Mouse (Mus musculus) midbrain, embryonic 13.5 days (tissue): ENCODE data around the gene Rps17. TPM values are rescaled to one million over a fixed set of nuclear protein-coding genes. Genes with fewer than 3 reads are reported as not detected.

Source experiments
- ATAC-seq: fragments of 200-750 bp; cut with Nextera tagmentation; 2 replicates; pipeline ENCODE4 v1.8.0; 2017; ENCODE audit warnings: mild to moderate bottlenecking, moderate TSS enrichment, moderate library complexity
- H3K27ac ChIP-seq: fragments of 300-500 bp; sonication (generic); 2 replicates; pipeline ENCODE4 v1.5.1; 2015; ENCODE audit warnings: inconsistent platforms, mild to moderate bottlenecking, moderate library complexity
- H3K27me3 ChIP-seq: fragments of 300-500 bp; sonication (generic); 2 replicates; pipeline ENCODE4 v1.6.1; 2015; ENCODE audit warnings: mild to moderate bottlenecking, inconsistent platforms
- H3K36me3 ChIP-seq: fragments of 300-500 bp; sonication (generic); 2 replicates; pipeline ENCODE4 v1.6.1; 2015; ENCODE audit warnings: mild to moderate bottlenecking, inconsistent platforms
- H3K4me1 ChIP-seq: fragments of 300-500 bp; sonication (generic); replicated peaks from 2 replicates; pipeline ENCODE4 v1.6.1; 2015; ENCODE audit warnings: inconsistent platforms
- H3K4me2 ChIP-seq: fragments of 300-500 bp; sonication (generic); replicated peaks from 2 replicates; pipeline ENCODE4 v1.6.1; 2015; ENCODE audit warnings: moderate library complexity, mild to moderate bottlenecking, inconsistent platforms
- H3K4me3 ChIP-seq: fragments of 300-500 bp; sonication (generic); replicated peaks from 2 replicates; pipeline ENCODE4 v1.5.1; 2015; ENCODE audit warnings: mild to moderate bottlenecking, inconsistent platforms
- H3K9ac ChIP-seq: fragments of 300-500 bp; sonication (generic); replicated peaks from 2 replicates; pipeline ENCODE4 v1.6.1; 2015; ENCODE audit warnings: mild to moderate bottlenecking, inconsistent platforms
- H3K9me3 ChIP-seq: fragments of 300-500 bp; sonication (generic); 2 replicates; pipeline ENCODE4 v1.6.1; 2016; ENCODE audit warnings: mild to moderate bottlenecking, inconsistent platforms
- WGBS: fragments of 180-500 bp; shearing (Covaris S2); methylation state at CpG from one replicate; pipeline ENCODE4 v1.1.7; 2015; 5-methylcytosine and 5-hydroxymethylcytosine counted together
- polyA plus RNA-seq: library from polyadenylated mRNA; unstranded; fragments of >200 nt; fragmentation: Nextera tagmentation; extraction: Ambion mirVana; gene quantifications from 2 replicates; pipeline ENCODE4 v1.2.1, GENCODE M21; 2015

Gene Rps17
- polyA plus RNA-seq, 1 experiment from 2014 or later: 873 TPM

- H3K9ac ChIP-seq: no peak overlapping the region
- ATAC-seq: no peak
- 7% methylated on average over 3 of the region's 3 CpGs for WGBS
- no peak overlapping the region; the same call in 1 of the 2 replicates for H3K27ac ChIP-seq
- H3K4me2 ChIP-seq: no peak overlapping the region
- H3K36me3 ChIP-seq: peaks cover 26% of the 10 kb centered on the region
- no peak overlapping the region for H3K4me3 ChIP-seq
- H3K9me3 ChIP-seq: no peaks in the 10 kb centered on the region
- H3K27me3 ChIP-seq: no peaks in the 10 kb centered on the region
- H3K4me1 ChIP-seq: peaks cover 8% of the 10 kb centered on the region
Observed at GRCm38 (mm10) chr7:81330767-81331166, 14.3 kb downstream of the Rps17 start.

DNA sequence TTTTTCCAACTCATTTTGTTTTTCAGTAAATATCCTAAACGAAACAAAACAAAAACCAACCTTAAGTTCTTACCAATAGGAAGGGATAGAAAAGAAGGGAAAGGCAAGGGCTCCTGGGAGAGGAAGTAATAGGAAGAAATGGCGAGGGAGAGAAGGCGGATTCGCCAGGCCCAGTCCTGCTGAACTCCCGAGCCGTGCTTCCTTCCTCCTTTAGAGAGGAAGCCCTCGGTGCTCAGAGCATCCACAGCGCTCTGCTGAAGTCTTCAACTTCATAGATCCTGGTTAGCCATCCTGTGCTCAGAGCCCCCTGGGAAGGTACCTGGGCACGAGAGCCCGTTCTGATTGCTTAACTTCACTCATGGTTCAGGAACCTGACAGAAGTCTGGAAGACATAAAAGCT is 17.4 kb downstream of the Rps17 start:
- no peak overlapping the region for H3K9ac ChIP-seq
- H3K4me2 ChIP-seq: no peak overlapping the region
- H3K27me3 ChIP-seq: no peaks in the 10 kb centered on the region
- no peaks in the 10 kb centered on the region for H3K9me3 ChIP-seq
- WGBS: 85% methylated on average over 10 of the region's 10 CpGs
- H3K4me3 ChIP-seq: no peak overlapping the region
- ATAC-seq: no peak
- H3K4me1 ChIP-seq: peaks cover 4% of the 10 kb centered on the region; the same call in 1 of the 2 replicates
- H3K27ac ChIP-seq: no peak overlapping the region
- H3K36me3 ChIP-seq: peaks cover 19% of the 10 kb centered on the region

DNA sequence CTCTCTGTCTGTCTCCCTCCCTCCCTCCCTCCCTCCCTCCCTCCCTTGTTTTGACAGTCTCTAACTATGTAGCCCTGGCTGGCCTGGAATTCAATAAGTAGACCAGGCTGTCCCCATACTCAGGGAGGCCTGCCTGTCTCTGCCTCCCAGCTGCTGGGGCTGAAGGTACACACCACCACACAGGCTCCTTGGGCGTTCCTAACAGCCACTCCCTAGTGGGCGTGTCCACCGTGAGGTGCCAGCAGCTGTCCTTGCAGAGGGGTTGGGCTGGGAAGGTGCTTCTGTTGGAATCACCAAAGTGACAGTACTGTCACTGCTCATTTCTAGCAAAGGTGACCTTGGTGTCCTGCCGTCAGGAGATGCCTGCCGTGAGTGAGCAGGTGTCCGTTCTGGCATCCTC is 18.2 kb downstream of the Rps17 start:
- Histone ChIP-seq H3K9ac (no peak overlapping the region), H3K4me1 (peaks cover 4% of the 10 kb centered on the region; the same call in 1 of the 2 replicates), H3K27me3 (no peaks in the 10 kb centered on the region), H3K27ac (no peak overlapping the region), H3K4me2 (no peak overlapping the region), H3K9me3 (no peaks in the 10 kb centered on the region), H3K4me3 (no peak overlapping the region), H3K36me3 (peaks cover 14% of the 10 kb centered on the region; the same call in 1 of the 2 replicates)
- no peak for ATAC-seq
- WGBS: 78% methylated on average over 6 of the region's 6 CpGs

- Histone ChIP-seq H3K36me3 (peaks cover 14% of the 10 kb centered on the region; the same call in 1 of the 2 replicates), H3K9ac (no peak overlapping the region), H3K4me2 (no peak overlapping the region), H3K27me3 (no peaks in the 10 kb centered on the region), H3K9me3 (no peaks in the 10 kb centered on the region), H3K27ac (no peak overlapping the region; the same call in 1 of the 2 replicates), H3K4me1 (peaks cover 4% of the 10 kb centered on the region; the same call in 1 of the 2 replicates), H3K4me3 (no peak overlapping the region)
- no peak for ATAC-seq
- 92% methylated on average over 12 of the region's 12 CpGs for WGBS
Observed at GRCm38 (mm10) chr7:81326043-81326442, 19.0 kb downstream of the Rps17 start.

GRCm38 (mm10) chr7:81321776-81322175 is 23.3 kb downstream of the Rps17 start:
- H3K4me1 ChIP-seq: no peaks in the 10 kb centered on the region
- no peak overlapping the region for H3K27ac ChIP-seq
- H3K4me2 ChIP-seq: no peak overlapping the region
- H3K36me3 ChIP-seq: no peaks in the 10 kb centered on the region
- WGBS: 83% methylated on average over 5 of the region's 5 CpGs
- H3K9ac ChIP-seq: no peak overlapping the region
- ATAC-seq: no peak
- H3K9me3 ChIP-seq: no peaks in the 10 kb centered on the region
- H3K4me3 ChIP-seq: no peak overlapping the region
- no peaks in the 10 kb centered on the region for H3K27me3 ChIP-seq

GRCm38 (mm10) chr7:81319749-81320148 is 25.3 kb downstream of the Rps17 start:
- Histone ChIP-seq H3K27ac (no peak overlapping the region), H3K4me1 (no peaks in the 10 kb centered on the region), H3K27me3 (no peaks in the 10 kb centered on the region), H3K9ac (no peak overlapping the region), H3K4me2 (no peak overlapping the region), H3K9me3 (no peaks in the 10 kb centered on the region), H3K4me3 (no peak overlapping the region), H3K36me3 (no peaks in the 10 kb centered on the region)
- 90% methylated on average over 6 of the region's 6 CpGs for WGBS
- ATAC-seq: no peak

DNA sequence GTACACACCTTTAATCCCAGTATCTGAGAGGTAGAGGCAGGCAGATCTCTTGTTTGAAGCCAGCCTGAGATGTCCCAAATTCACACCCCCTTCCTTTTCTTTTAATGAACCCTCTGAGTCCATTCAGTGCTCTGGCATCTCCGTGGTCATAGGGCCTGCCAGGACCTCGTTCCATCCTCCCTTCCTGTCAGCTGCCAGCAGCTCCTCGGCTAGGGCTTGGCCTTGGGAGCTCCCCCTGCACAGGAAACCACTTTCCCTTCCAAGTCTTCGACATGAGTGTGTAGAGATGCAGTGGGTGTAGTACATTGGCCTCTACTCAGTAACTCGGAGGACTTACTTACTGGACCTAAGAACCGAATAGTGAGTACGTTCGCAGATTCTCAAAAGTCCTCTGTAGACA is 29.5 kb downstream of the Rps17 start:
- Histone ChIP-seq H3K9ac (no peak overlapping the region), H3K27ac (no peak overlapping the region), H3K4me1 (no peaks in the 10 kb centered on the region), H3K27me3 (no peaks in the 10 kb centered on the region), H3K36me3 (no peaks in the 10 kb centered on the region), H3K4me2 (no peak overlapping the region), H3K4me3 (no peak overlapping the region), H3K9me3 (no peaks in the 10 kb centered on the region)
- WGBS: 86% methylated on average over 8 of the region's 8 CpGs
- no peak for ATAC-seq

DNA sequence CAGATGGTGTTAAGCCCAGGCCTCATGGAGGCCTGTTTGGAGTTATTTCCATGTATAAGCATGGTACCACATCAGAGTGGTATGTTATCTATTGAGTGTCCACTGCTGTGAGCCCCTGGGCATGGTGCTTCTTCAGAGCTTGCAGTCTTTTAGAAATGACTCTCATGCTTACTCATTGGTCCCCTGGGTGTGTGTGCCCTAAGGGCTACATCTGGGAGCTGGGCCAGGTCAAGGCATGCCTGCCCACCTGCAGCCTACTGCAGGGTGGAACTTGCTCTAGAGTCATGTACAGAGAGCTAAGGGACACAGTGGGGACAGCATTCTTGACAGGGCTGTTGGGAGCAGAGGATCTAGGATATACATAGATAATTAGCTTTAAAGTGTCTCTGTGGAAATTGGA is 33.5 kb downstream of the Rps17 start:
- Histone ChIP-seq H3K9ac (no peak overlapping the region), H3K36me3 (no peaks in the 10 kb centered on the region), H3K4me1 (no peaks in the 10 kb centered on the region), H3K4me2 (no peak overlapping the region), H3K4me3 (no peak overlapping the region), H3K27ac (no peak overlapping the region), H3K9me3 (no peaks in the 10 kb centered on the region), H3K27me3 (no peaks in the 10 kb centered on the region)
- no peak for ATAC-seq

GRCm38 (mm10) chr7:81311130-81311529 is 33.9 kb downstream of the Rps17 start:
- Histone ChIP-seq H3K4me1 (no peaks in the 10 kb centered on the region), H3K36me3 (no peaks in the 10 kb centered on the region), H3K27me3 (no peaks in the 10 kb centered on the region), H3K9me3 (no peaks in the 10 kb centered on the region), H3K27ac (no peak overlapping the region), H3K4me3 (no peak overlapping the region), H3K9ac (no peak overlapping the region), H3K4me2 (no peak overlapping the region)
- ATAC-seq: no peak
- 91% methylated on average over 1 of the region's 1 CpGs for WGBS

- H3K36me3 ChIP-seq: no peaks in the 10 kb centered on the region
- 91% methylated on average over 6 of the region's 6 CpGs for WGBS
- H3K27me3 ChIP-seq: no peaks in the 10 kb centered on the region
- no peaks in the 10 kb centered on the region for H3K9me3 ChIP-seq
- no peaks in the 10 kb centered on the region for H3K4me1 ChIP-seq
- H3K4me2 ChIP-seq: no peak overlapping the region
- ATAC-seq: no peak
- no peak overlapping the region for H3K4me3 ChIP-seq
- H3K9ac ChIP-seq: no peak overlapping the region
- H3K27ac ChIP-seq: no peak overlapping the region
Observed at GRCm38 (mm10) chr7:81309247-81309646, 35.8 kb downstream of the Rps17 start.

- 0 out of 2 replicates have a peak, but pooled peaks cover 2% of the 10 kb centered on the region for H3K27me3 ChIP-seq
- no peak overlapping the region for H3K9ac ChIP-seq
- H3K4me1 ChIP-seq: no peaks in the 10 kb centered on the region
- H3K9me3 ChIP-seq: no peaks in the 10 kb centered on the region
- no peak overlapping the region for H3K27ac ChIP-seq
- ATAC-seq: no peak
- WGBS: 74% methylated on average over 8 of the region's 8 CpGs
- no peaks in the 10 kb centered on the region for H3K36me3 ChIP-seq
- no peak overlapping the region for H3K4me2 ChIP-seq
- no peak overlapping the region for H3K4me3 ChIP-seq
Observed at GRCm38 (mm10) chr7:81307735-81308134, 37.3 kb downstream of the Rps17 start.

DNA sequence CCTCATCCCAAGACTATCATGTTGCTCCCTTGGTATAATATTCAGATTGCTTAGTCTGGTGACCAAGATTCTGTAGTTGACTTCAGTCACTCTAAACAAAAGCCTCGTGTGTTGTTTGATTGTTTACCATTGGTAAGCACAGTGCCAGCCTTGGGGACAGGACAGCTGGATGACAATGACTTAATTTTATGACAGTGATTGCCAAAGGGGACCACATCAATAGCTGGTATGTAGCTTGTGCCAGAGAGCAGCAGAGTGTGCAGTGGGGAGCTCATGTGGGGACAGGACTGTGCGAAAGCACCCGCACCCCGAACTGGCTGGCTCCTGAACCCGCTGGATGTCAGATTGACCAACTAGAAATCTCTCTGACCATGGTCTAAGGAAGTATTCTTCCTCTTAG is 40.4 kb downstream of the Rps17 start:
- WGBS: 91% methylated on average over 5 of the region's 5 CpGs

GRCm38 (mm10) chr7:81304100-81304499 is 41.0 kb downstream of the Rps17 start:
- 0 out of 2 replicates have a peak, but pooled peaks cover 2% of the 10 kb centered on the region for H3K27me3 ChIP-seq
- H3K4me2 ChIP-seq: no peak overlapping the region
- H3K36me3 ChIP-seq: no peaks in the 10 kb centered on the region
- no peak overlapping the region for H3K4me3 ChIP-seq
- ATAC-seq: no peak
- no peak overlapping the region for H3K9ac ChIP-seq
- H3K27ac ChIP-seq: no peak overlapping the region
- peaks cover 9% of the 10 kb centered on the region for H3K4me1 ChIP-seq
- 87% methylated on average over 5 of the region's 5 CpGs for WGBS
- H3K9me3 ChIP-seq: no peaks in the 10 kb centered on the region

More for the DNA sequence above, 40.4 kb downstream of the Rps17 start:
- Histone ChIP-seq H3K9ac (no peak overlapping the region), H3K27ac (no peak overlapping the region), H3K4me2 (no peak overlapping the region), H3K4me3 (no peak overlapping the region), H3K4me1 (peaks cover 9% of the 10 kb centered on the region), H3K36me3 (no peaks in the 10 kb centered on the region), H3K9me3 (no peaks in the 10 kb centered on the region), H3K27me3 (0 out of 2 replicates have a peak, but pooled peaks cover 2% of the 10 kb centered on the region)
- no peak for ATAC-seq
